Mouse (Mus musculus) stomach, embryonic 15.5 days (tissue): ENCODE measurements around the gene Gm815. TPM values are rescaled to one million over a fixed set of nuclear protein-coding genes. Genes with fewer than 3 reads are reported as not detected.

Source experiments
- ATAC-seq: fragments of 200-750 bp; cut with Nextera tagmentation; 2 replicates; pipeline ENCODE4 v1.8.0; 2017; ENCODE audit warnings: low read depth, moderate number of reproducible peaks, moderate TSS enrichment; ENCODE audit not compliant: insufficient read depth, low FRiP score
- H3K27ac ChIP-seq: fragments of 300-500 bp; sonication (generic); 2 replicates; pipeline ENCODE4 v1.5.1; 2015; ENCODE audit warnings: mild to moderate bottlenecking, inconsistent platforms
- H3K27me3 ChIP-seq: fragments of 300-500 bp; sonication (generic); replicated peaks from 2 replicates; pipeline ENCODE4 v1.6.1; 2015; ENCODE audit warnings: inconsistent platforms
- H3K36me3 ChIP-seq: fragments of 300-500 bp; sonication (generic); 2 replicates; pipeline ENCODE4 v1.6.1; 2015; ENCODE audit warnings: inconsistent platforms
- H3K4me1 ChIP-seq: fragments of 300-500 bp; sonication (generic); 2 replicates; pipeline ENCODE4 v1.6.1; 2015; ENCODE audit warnings: inconsistent platforms
- H3K4me2 ChIP-seq: fragments of 300-500 bp; sonication (generic); 2 replicates; pipeline ENCODE4 v1.6.1; 2015; ENCODE audit warnings: mild to moderate bottlenecking, inconsistent platforms
- H3K4me3 ChIP-seq: fragments of 300-500 bp; sonication (generic); replicated peaks from 2 replicates; pipeline ENCODE4 v1.5.1; 2015; ENCODE audit warnings: inconsistent platforms
- H3K9ac ChIP-seq: fragments of 300-500 bp; sonication (generic); 2 replicates; pipeline ENCODE4 v1.6.1; 2015; ENCODE audit warnings: inconsistent platforms
- H3K9me3 ChIP-seq: fragments of 300-500 bp; sonication (generic); 2 replicates; pipeline ENCODE4 v1.6.1; 2016; ENCODE audit warnings: inconsistent platforms
- WGBS: fragments of 180-500 bp; shearing (Covaris S2); methylation state at CpG from one replicate; pipeline ENCODE4 v1.1.7; 2015; 5-methylcytosine and 5-hydroxymethylcytosine counted together
- polyA plus RNA-seq: library from polyadenylated mRNA; unstranded; fragments of >200 nt; fragmentation: Nextera tagmentation; extraction: Ambion mirVana; gene quantifications from 2 replicates; pipeline ENCODE4 v1.2.1, GENCODE M21; 2015

The Gm815 gene
- polyA plus RNA-seq, 1 experiment from 2014 or later, result not detected

DNA sequence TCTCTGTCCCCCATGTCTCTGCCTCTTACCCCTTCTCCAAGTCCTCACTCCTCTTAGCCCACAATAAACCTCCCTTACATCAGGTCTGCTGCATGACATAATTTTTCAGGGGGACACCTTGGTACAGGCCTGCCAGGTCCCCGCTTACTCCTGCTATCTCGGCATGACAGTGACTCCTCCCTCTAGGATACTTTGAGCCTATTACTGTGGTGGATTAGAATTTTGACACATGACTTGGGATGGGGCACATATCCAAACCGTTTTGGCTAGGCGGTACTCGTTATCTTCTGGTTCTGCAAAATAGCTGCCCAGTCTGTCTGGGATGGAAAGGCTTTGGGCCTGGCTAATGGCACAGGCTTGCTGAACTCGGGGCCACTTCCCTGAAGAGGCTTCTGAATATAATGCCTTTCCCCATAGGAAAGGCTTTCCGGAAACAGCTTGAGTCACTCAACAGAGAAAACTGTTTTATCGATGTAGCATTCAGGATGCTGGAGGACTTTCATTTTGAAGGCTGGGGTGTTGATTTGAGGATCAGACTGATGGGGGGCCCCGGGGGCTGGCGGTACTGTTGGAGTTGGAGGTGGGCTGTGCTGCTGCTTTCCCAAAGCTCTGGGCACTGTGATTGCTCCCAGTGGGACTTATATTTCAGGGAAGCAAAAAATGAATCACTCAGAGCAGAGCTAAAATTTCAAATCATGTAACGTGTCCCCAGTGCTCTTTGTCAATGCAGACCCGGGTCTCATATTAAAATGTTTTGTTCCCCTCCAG lies 27.1 kb upstream of the Gm815 start:
- ATAC-seq, result no peak
- 61% methylated on average over 12 of the region's 12 CpGs for WGBS
- H3K9ac ChIP-seq, result no peak overlapping the region
- H3K27me3 ChIP-seq, result no peaks in the 10 kb centered on the region
- no peak overlapping the region for H3K27ac ChIP-seq
- H3K36me3 ChIP-seq, result no peaks in the 10 kb centered on the region
- H3K9me3 ChIP-seq, result no peaks in the 10 kb centered on the region
- no peak overlapping the region for H3K4me2 ChIP-seq
- no peaks in the 10 kb centered on the region for H3K4me1 ChIP-seq
- H3K4me3 ChIP-seq, result no peak overlapping the region

DNA sequence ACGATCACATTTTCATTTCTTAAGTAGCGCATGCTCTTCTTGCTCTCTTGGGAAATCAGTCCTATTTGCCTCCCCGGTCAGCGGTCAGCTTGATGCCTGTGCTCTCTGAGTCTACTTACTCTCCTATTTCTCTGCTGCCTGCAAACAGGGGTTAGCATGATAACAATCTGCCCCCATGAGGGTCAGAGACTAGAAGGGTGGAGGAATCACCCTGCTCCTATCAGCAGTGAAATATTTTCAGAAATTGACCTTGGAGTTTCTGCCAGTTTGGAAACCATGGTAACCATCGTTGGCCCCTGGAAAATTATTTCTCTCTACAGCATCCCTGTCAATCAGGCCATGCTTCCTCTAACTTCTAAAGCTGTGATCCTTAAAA lies 26.5 kb upstream of the Gm815 start:
- no peak overlapping the region for H3K27ac ChIP-seq

DNA sequence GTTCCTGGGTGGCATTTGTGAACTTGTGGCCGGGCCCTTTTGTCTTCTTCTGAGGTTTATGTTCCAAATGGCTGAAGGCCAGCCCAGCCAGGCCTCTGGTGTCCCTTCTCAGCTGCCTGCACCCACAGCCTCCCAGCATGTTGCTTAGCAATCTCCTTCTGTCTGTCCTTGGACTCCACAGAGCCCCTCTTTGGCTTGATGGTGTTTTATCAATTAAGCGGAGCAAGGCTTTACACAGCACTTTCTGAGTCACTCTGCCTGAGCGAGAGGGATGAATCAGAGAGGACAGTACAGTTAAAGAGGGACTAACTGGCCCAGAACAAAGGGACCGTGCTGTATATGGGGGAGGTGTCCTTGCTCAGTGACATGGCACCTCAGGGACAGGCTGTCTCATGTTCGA lies 22.0 kb upstream of the Gm815 start:
- no peak overlapping the region for H3K4me2 ChIP-seq
- no peaks in the 10 kb centered on the region for H3K27me3 ChIP-seq
- no peak overlapping the region for H3K27ac ChIP-seq
- WGBS, result 47% methylated on average over 5 of the region's 5 CpGs
- H3K4me1 ChIP-seq, result 0 out of 2 replicates have a peak, but pooled peaks cover 4% of the 10 kb centered on the region
- ATAC-seq, result peak; percentile 50; the same call in 1 of the 2 replicates
- H3K9me3 ChIP-seq, result no peaks in the 10 kb centered on the region
- H3K9ac ChIP-seq, result no peak overlapping the region
- H3K36me3 ChIP-seq, result no peaks in the 10 kb centered on the region
- no peak overlapping the region for H3K4me3 ChIP-seq

More for the DNA sequence above, 26.5 kb upstream of the Gm815 start:
- no peaks in the 10 kb centered on the region for H3K27me3 ChIP-seq
- no peak overlapping the region for H3K4me3 ChIP-seq
- WGBS, result 62% methylated on average over 5 of the region's 5 CpGs
- H3K9ac ChIP-seq, result no peak overlapping the region
- no peaks in the 10 kb centered on the region for H3K9me3 ChIP-seq
- H3K36me3 ChIP-seq, result no peaks in the 10 kb centered on the region
- H3K4me1 ChIP-seq, result no peaks in the 10 kb centered on the region
- ATAC-seq, result no peak
- H3K4me2 ChIP-seq, result no peak overlapping the region

DNA sequence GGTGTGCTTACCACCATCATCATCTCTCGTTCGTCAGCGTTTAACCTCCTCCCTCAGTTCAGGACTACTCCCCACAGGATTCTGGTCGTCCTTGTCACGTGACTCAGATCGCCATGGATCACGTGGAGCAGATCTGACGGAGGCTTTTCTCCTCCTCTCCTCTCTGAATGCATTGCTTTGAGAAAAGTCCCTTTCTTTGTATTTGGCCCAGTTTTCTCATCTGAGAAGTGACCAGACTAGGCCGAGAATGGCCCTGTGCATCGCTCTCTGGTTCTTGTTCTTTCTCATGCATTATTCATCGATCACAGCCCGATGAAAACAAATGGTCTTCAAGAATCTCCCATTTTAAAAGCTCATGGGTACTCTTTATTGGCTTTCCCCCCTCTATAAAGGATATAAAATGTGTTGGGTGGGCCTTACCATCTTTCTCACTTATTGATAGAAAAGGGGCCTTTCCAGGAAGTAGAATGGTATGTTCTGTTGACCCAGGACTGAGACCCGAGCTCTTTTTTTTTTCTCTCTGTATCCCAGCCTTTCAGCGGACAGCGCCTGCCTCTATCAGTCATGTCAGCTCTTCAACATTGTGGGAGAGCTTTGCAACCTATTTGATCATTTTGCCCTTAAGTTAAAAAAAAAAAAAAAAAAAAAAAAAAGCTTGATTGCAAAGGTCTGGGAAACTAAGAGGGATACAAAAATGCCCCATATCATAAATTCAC lies 20.5 kb upstream of the Gm815 start:
- WGBS, result 83% methylated on average over 15 of the region's 15 CpGs
- Histone ChIP-seq H3K9me3 (no peaks in the 10 kb centered on the region), H3K27ac (no peak overlapping the region), H3K9ac (no peak overlapping the region), H3K36me3 (no peaks in the 10 kb centered on the region), H3K4me2 (no peak overlapping the region), H3K4me3 (no peak overlapping the region), H3K27me3 (no peaks in the 10 kb centered on the region), H3K4me1 (0 out of 2 replicates have a peak, but pooled peaks cover 4% of the 10 kb centered on the region)
- ATAC-seq, result no peak

DNA sequence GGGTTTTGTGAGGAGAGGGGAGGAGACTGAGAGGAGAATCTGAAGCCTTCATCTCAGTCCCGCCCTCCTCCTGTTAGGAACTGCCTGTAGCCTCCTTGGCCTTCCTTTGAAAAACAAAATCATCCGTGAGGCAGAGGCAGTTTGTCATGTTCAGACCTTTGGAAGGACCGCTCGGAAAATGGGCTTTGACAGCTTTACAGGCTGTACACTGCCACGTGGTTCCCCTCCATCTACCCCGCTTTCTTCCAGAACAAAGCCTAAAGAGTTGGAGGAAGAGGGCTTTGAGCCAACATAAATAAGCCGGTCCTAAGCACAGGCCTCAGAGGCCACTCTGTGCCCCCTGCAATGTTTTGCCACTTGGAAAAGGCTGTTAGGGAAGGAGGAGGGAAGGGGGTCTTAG lies 19.9 kb upstream of the Gm815 start:
- 24% methylated on average over 7 of the region's 7 CpGs for WGBS
- ATAC-seq, result peak; percentile 43; the same call in 1 of the 2 replicates
- H3K4me1 ChIP-seq, result 0 out of 2 replicates have a peak, but pooled peaks cover 4% of the 10 kb centered on the region
- H3K27ac ChIP-seq, result no peak overlapping the region; the same call in 1 of the 2 replicates
- no peaks in the 10 kb centered on the region for H3K36me3 ChIP-seq
- H3K9me3 ChIP-seq, result no peaks in the 10 kb centered on the region
- no peak overlapping the region for H3K4me3 ChIP-seq
- H3K9ac ChIP-seq, result no peak overlapping the region
- H3K27me3 ChIP-seq, result no peaks in the 10 kb centered on the region
- no peak overlapping the region for H3K4me2 ChIP-seq

DNA sequence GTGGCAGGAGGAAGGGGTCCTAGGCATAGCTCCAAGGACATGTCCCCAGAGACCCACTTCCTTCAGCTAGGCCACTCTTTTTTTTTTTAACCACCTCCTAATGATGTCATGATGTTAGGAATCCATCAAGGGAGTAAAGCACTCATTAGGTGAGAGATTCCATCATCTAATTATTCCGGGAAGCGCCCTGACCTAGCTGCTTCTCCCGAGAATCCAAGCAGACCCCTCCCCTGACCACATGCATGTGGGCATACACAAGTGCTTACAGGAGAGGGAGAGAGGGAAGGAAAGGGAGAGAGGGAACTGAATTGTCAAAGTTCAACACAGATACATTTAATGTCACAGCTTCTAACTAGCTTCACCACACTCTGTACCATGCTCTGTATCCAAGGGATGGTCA lies 16.1 kb upstream of the Gm815 start:
- Histone ChIP-seq H3K4me2 (no peak overlapping the region), H3K4me3 (no peak overlapping the region), H3K36me3 (no peaks in the 10 kb centered on the region), H3K4me1 (0 out of 2 replicates have a peak, but pooled peaks cover 4% of the 10 kb centered on the region), H3K27ac (no peak overlapping the region), H3K9me3 (no peaks in the 10 kb centered on the region), H3K9ac (no peak overlapping the region), H3K27me3 (no peaks in the 10 kb centered on the region)
- 58% methylated on average over 3 of the region's 3 CpGs for WGBS
- ATAC-seq, result no peak

DNA sequence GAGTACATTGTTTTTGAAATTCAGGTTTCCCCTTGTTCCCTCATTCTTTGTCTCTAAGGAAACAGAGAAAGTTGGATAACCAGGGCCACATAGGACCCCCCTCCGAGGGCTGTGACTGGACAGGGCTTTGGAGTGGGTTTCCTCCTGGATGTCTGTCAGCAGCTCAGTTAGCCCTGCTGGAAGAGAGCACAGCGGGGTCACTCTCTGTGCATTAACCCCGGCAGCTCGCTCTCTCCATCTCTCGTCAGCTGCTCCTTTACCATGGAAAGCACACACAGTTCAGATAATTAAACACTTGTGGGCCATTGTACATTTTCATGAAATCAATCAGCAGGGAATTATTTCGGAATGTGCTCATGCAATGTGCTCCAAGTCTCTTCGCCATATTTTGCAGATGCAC lies 15.4 kb upstream of the Gm815 start:
- Histone ChIP-seq H3K4me3 (no peak overlapping the region), H3K9ac (no peak overlapping the region), H3K4me1 (0 out of 2 replicates have a peak, but pooled peaks cover 4% of the 10 kb centered on the region), H3K9me3 (no peaks in the 10 kb centered on the region), H3K4me2 (no peak overlapping the region), H3K27me3 (no peaks in the 10 kb centered on the region), H3K27ac (no peak overlapping the region), H3K36me3 (no peaks in the 10 kb centered on the region)
- 40% methylated on average over 7 of the region's 7 CpGs for WGBS
- ATAC-seq, result no peak

DNA sequence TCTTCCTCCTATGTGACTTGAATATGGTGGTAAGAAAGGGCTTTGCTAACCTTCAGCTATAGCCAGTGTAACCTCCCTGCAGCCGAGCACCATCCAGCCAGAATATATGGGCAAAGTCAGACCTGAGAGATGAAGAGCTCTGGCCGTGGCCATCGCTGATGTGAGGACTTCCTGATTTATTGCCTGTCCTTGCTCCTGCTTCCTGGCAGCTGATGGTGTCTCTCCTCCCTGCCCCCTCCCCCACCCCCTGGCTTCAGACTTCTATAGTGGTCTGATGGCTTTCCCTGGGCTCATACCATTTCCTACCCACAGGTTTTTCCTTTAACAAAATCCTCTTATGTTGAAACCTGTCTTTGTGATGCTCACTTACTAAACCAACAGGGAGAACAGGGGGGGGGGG lies 14.6 kb upstream of the Gm815 start:
- no peaks in the 10 kb centered on the region for H3K36me3 ChIP-seq
- H3K4me2 ChIP-seq, result no peak overlapping the region
- no peaks in the 10 kb centered on the region for H3K4me1 ChIP-seq
- no peak overlapping the region for H3K27ac ChIP-seq
- H3K27me3 ChIP-seq, result no peaks in the 10 kb centered on the region
- WGBS, result 18% methylated on average over 3 of the region's 3 CpGs
- H3K9me3 ChIP-seq, result no peaks in the 10 kb centered on the region
- no peak overlapping the region for H3K9ac ChIP-seq
- no peak overlapping the region for H3K4me3 ChIP-seq
- no peak for ATAC-seq

DNA sequence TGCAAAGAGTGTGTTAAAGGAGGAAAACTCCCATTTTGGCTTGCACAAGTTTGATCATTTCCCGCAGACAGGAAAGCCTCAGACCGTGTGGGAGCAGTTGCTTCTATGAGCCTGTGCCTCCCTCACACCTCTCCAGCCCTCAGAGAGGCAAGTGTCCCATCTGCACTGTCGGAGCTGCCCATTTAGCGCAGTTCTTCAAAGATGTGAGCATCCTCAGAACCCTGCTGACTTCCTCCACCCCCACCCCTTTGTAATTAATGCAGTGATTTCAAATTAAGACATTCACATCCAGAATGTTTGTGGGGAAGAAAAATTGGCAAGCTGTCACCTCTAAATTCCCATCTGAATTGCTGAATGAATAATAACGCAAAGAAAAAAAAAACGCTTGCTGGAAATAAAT lies 12.8 kb upstream of the Gm815 start:
- H3K4me3 ChIP-seq, result no peak overlapping the region
- no peak overlapping the region for H3K4me2 ChIP-seq
- H3K4me1 ChIP-seq, result no peaks in the 10 kb centered on the region
- no peak overlapping the region for H3K27ac ChIP-seq
- no peaks in the 10 kb centered on the region for H3K36me3 ChIP-seq
- H3K9me3 ChIP-seq, result no peaks in the 10 kb centered on the region
- no peaks in the 10 kb centered on the region for H3K27me3 ChIP-seq
- H3K9ac ChIP-seq, result no peak overlapping the region
- ATAC-seq, result no peak
- 68% methylated on average over 6 of the region's 6 CpGs for WGBS

DNA sequence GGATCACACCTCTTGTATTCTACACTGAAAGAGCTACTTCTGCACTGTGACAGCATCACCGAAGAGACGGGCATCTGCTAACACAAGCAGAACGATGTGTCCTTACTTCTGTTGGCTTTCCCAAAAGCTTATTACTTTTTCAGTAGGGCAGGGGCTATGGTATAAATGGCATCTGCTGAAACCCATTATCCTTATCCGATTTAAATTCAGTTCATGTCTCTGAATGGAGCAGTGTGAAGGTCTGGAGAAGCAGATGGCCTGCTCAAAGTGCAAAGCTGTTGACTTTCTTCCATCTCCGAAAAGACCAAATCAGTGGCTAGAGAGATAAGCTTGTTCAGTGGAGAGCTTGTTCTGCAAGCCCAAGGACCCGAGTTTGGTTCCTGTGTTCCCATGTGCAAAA lies 10.1 kb upstream of the Gm815 start:
- no peak overlapping the region for H3K9ac ChIP-seq
- no peaks in the 10 kb centered on the region for H3K36me3 ChIP-seq
- ATAC-seq, result no peak
- H3K27me3 ChIP-seq, result no peaks in the 10 kb centered on the region
- WGBS, result 90% methylated on average over 6 of the region's 6 CpGs
- no peak overlapping the region for H3K4me2 ChIP-seq
- no peaks in the 10 kb centered on the region for H3K4me1 ChIP-seq
- H3K4me3 ChIP-seq, result no peak overlapping the region
- no peaks in the 10 kb centered on the region for H3K9me3 ChIP-seq
- no peak overlapping the region for H3K27ac ChIP-seq

DNA sequence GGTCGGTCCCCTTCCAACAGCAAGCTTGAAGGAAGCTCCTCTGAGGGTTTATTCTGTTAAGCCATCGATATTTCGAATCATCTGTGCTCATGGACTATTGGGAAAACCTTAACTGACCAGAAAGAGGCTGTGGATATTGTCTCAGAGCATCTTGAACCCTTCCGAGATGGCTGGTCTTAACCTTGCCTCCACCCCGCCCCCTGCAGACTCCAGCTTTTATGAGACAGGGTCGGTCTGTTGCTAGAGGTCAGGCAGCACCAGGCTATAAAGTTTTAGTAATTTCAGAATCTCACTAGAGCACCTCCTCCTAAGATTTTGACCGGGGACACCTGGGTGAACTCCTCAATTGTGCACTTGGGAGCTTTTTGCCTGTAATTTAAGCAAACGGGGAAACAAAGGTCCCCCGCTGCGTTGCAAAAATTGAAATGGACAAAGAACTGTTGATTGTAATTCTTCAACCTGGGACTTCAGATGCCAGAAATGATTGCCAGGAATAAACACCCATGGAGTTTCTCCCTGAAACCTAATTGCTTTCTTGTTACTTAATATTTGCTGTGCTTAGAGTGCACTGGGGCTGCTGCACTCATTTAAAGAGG lies 8.4 kb upstream of the Gm815 start:
- 26% methylated on average over 10 of the region's 10 CpGs for WGBS
- no peak for ATAC-seq

DNA sequence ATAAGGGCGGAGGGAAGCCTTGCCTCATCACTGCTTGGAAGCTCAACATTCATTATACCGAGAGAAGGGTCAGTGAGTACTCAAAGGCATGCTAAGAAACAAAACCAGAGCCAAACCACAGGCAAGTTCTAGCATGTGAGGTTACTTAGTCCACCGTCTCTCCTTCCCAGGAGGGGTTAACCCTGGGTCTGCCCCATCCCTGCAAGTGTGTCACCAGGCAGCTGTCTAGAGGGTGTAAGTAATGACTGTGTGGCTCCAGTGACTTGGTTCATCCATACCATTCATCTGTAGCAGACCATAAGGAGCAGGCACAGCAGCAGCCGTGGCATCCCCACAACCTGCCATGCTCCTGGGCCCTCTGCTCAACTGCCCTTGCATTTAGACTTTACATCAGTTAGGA lies 5.8 kb upstream of the Gm815 start:
- no peaks in the 10 kb centered on the region for H3K9me3 ChIP-seq
- no peak overlapping the region for H3K4me3 ChIP-seq
- no peaks in the 10 kb centered on the region for H3K36me3 ChIP-seq
- no peak overlapping the region for H3K4me2 ChIP-seq
- no peak overlapping the region for H3K9ac ChIP-seq
- H3K4me1 ChIP-seq, result no peaks in the 10 kb centered on the region
- no peaks in the 10 kb centered on the region for H3K27me3 ChIP-seq
- no peak for ATAC-seq
- 85% methylated on average over 4 of the region's 4 CpGs for WGBS
- H3K27ac ChIP-seq, result no peak overlapping the region

More for the DNA sequence above, 8.4 kb upstream of the Gm815 start:
- H3K36me3 ChIP-seq, result no peaks in the 10 kb centered on the region
- no peak overlapping the region for H3K4me2 ChIP-seq
- H3K9me3 ChIP-seq, result no peaks in the 10 kb centered on the region
- no peaks in the 10 kb centered on the region for H3K27me3 ChIP-seq
- no peaks in the 10 kb centered on the region for H3K4me1 ChIP-seq
- no peak overlapping the region for H3K4me3 ChIP-seq
- H3K27ac ChIP-seq, result no peak overlapping the region
- H3K9ac ChIP-seq, result no peak overlapping the region
